ENCODE assay signal across 17 mouse cellular contexts in genomic region chr2:75424363-75424762, GRCm38 (mm10).
DNase-seq lines count a peak whose midpoint lies in the region; ATAC-seq lines count a peak whose summit lies in the region.
"Had no signal": no experiment of that assay in that cellular context is flagged by ENCODE, and none has a peak within 500 bp of the region (broad histone marks: within the 10 kb centered on the region; RNA-seq: fewer than 3 reads in every experiment).

No protein-coding gene starts in this region.

- DNase-seq in kidney, postnatal 14 days, result no peak
- DNase-seq in embryonic facial prominence, embryonic 10.5 days (ENCODE audit: low spot score), result no peak
- DNase-seq in forebrain, embryonic 14.5 days (ENCODE audit: low spot score), result peak; percentile 46
- peak; percentile 78 for DNase-seq in midbrain, embryonic 14.5 days
- no peak for DNase-seq in right cerebral cortex, adult 2 months (ENCODE audit: low spot score in 2 of 2)
- no peak for DNase-seq in urinary bladder, adult 2 months (ENCODE audit: low spot score)
- DNase-seq: adrenal gland, adult 8-10 months; cerebellum, postnatal 14 days; gastrocnemius, postnatal 36 days; heart, postnatal 36 days; kidney, postnatal 4 days; right cerebral cortex, postnatal 14 days had no signal

- H3K27me3 ChIP-seq in kidney, embryonic 14.5 days (ENCODE audit: control insufficient read depth, insufficient read depth, low read length), result no peaks in the 10 kb centered on the region
- no peaks in the 10 kb centered on the region for H3K27me3 ChIP-seq in embryonic facial prominence, embryonic 10.5 days (replicated peaks; ENCODE audit: low read depth, poor library complexity, severe bottlenecking)
- H3K27me3 ChIP-seq in forebrain, embryonic 14.5 days (replicated peaks; ENCODE audit: control insufficient read depth, insufficient read depth, low read length), result no peaks in the 10 kb centered on the region
- no peaks in the 10 kb centered on the region for H3K27me3 ChIP-seq in midbrain, embryonic 14.5 days (ENCODE audit: control insufficient read depth, insufficient read depth, low read length)
- H3K27me3 ChIP-seq: stomach, embryonic 15.5 days had no signal

- H3K9me3 ChIP-seq in kidney, embryonic 14.5 days (ENCODE audit: control insufficient read depth, low read length), result no peaks in the 10 kb centered on the region
- no peaks in the 10 kb centered on the region for H3K9me3 ChIP-seq in embryonic facial prominence, embryonic 10.5 days
- H3K9me3 ChIP-seq in forebrain, embryonic 14.5 days (replicated peaks; ENCODE audit: control insufficient read depth, low read length), result no peaks in the 10 kb centered on the region
- no peaks in the 10 kb centered on the region for H3K9me3 ChIP-seq in midbrain, embryonic 14.5 days (ENCODE audit: control insufficient read depth, low read length)
- H3K9me3 ChIP-seq: stomach, embryonic 15.5 days had no signal

- no peak overlapping the region for H3K27ac ChIP-seq in kidney, embryonic 14.5 days (ENCODE audit: low read depth, low read length)
- H3K27ac ChIP-seq in embryonic facial prominence, embryonic 10.5 days (replicated peaks), result 0 out of 2 replicates have a peak overlapping the region, but pooled peaks have one; percentile 30
- no peak overlapping the region; the same call in 1 of the 2 replicates for H3K27ac ChIP-seq in forebrain, embryonic 14.5 days (ENCODE audit: low read depth, low read length)
- H3K27ac ChIP-seq in midbrain, embryonic 14.5 days (replicated peaks; ENCODE audit: low read depth, low read length), result peak overlapping the region; percentile 86
- H3K27ac ChIP-seq: stomach, embryonic 15.5 days had no signal

- ATAC-seq in kidney, embryonic 14.5 days (ENCODE audit: low FRiP score, low TSS enrichment), result no peak
- no peak for ATAC-seq in forebrain, embryonic 14.5 days
- ATAC-seq in midbrain, embryonic 14.5 days (ENCODE audit: low FRiP score, low TSS enrichment), result no peak
- ATAC-seq in granulocyte monocyte progenitor cell, adult 5-6 weeks (replicated peaks; ENCODE audit: poor library complexity, severe bottlenecking), result no peak

- 26% methylated on average over 7 of the region's 7 CpGs for WGBS in kidney, embryonic 14.5 days
- 50% methylated on average over 7 of the region's 7 CpGs for WGBS in embryonic facial prominence, embryonic 10.5 days
- WGBS in forebrain, embryonic 14.5 days, result 9% methylated on average over 7 of the region's 7 CpGs
- 14% methylated on average over 7 of the region's 7 CpGs for WGBS in midbrain, embryonic 14.5 days

- H3K9ac ChIP-seq in kidney, embryonic 14.5 days (ENCODE audit: low read depth, low read length), result no peak overlapping the region
- no peak overlapping the region for H3K9ac ChIP-seq in forebrain, embryonic 14.5 days (ENCODE audit: low read length)
- H3K9ac ChIP-seq in midbrain, embryonic 14.5 days (replicated peaks; ENCODE audit: low read length), result no peak overlapping the region
- H3K9ac ChIP-seq: stomach, embryonic 15.5 days had no signal

- no peaks in the 10 kb centered on the region for H3K36me3 ChIP-seq in kidney, embryonic 14.5 days (ENCODE audit: control insufficient read depth, insufficient read depth, low read length)
- no peaks in the 10 kb centered on the region for H3K36me3 ChIP-seq in embryonic facial prominence, embryonic 10.5 days (replicated peaks)
- no peaks in the 10 kb centered on the region for H3K36me3 ChIP-seq in forebrain, embryonic 14.5 days (ENCODE audit: control insufficient read depth, insufficient read depth, low read length)
- no peaks in the 10 kb centered on the region for H3K36me3 ChIP-seq in midbrain, embryonic 14.5 days (ENCODE audit: control insufficient read depth, insufficient read depth, low read length)
- H3K36me3 ChIP-seq: stomach, embryonic 15.5 days had no signal

- peak overlapping the region; percentile 9; the same call in 1 of the 2 replicates for H3K4me2 ChIP-seq in kidney, embryonic 14.5 days (replicated peaks; ENCODE audit: low read depth, low read length)
- H3K4me2 ChIP-seq in forebrain, embryonic 14.5 days (ENCODE audit: low read length), result peak overlapping the region; percentile 30
- H3K4me2 ChIP-seq in midbrain, embryonic 14.5 days (ENCODE audit: low read length), result peak overlapping the region; percentile 27
- H3K4me2 ChIP-seq: liver, embryonic 11.5 days; stomach, embryonic 15.5 days had no signal

- H3K4me1 ChIP-seq in kidney, embryonic 14.5 days (ENCODE audit: control insufficient read depth, insufficient read depth, low read length), result peaks cover 10% of the 10 kb centered on the region; the same call in 1 of the 2 replicates
- H3K4me1 ChIP-seq in embryonic facial prominence, embryonic 10.5 days, result peaks cover 35% of the 10 kb centered on the region
- peaks cover 25% of the 10 kb centered on the region for H3K4me1 ChIP-seq in forebrain, embryonic 14.5 days (ENCODE audit: control insufficient read depth, insufficient read depth, low read length)
- peaks cover 34% of the 10 kb centered on the region for H3K4me1 ChIP-seq in midbrain, embryonic 14.5 days (ENCODE audit: control insufficient read depth, insufficient read depth, low read length)
- H3K4me1 ChIP-seq: stomach, embryonic 15.5 days had no signal

- no peak overlapping the region for H3K4me3 ChIP-seq in kidney, embryonic 14.5 days (ENCODE audit: low read length)
- no peak overlapping the region for H3K4me3 ChIP-seq in embryonic facial prominence, embryonic 10.5 days
- H3K4me3 ChIP-seq in forebrain, embryonic 14.5 days (ENCODE audit: low read depth, low read length), result no peak overlapping the region
- no peak overlapping the region for H3K4me3 ChIP-seq in midbrain, embryonic 14.5 days (replicated peaks; ENCODE audit: low read depth, low read length)
- H3K4me3 ChIP-seq: erythroblast, embryonic 14.5 days; stomach, embryonic 15.5 days had no signal

Comparison
In these comparisons a context has a peak if more than half of its experiments do, and no peak if none do; other contexts are left out.
1. H3K27ac ChIP-seq: peak in embryonic facial prominence, embryonic 10.5 days (single experiment) and midbrain, embryonic 14.5 days (single experiment); none in kidney, embryonic 14.5 days (single experiment) and forebrain, embryonic 14.5 days (single experiment).
2. DNase-seq: peak in forebrain, embryonic 14.5 days (single experiment) and midbrain, embryonic 14.5 days (single experiment); none in kidney, postnatal 14 days (single experiment), embryonic facial prominence, embryonic 10.5 days (single experiment), right cerebral cortex, adult 2 months (0 of 2) and urinary bladder, adult 2 months (single experiment).
3. Peak in every context shown above with its lines, with median percentiles within 50 percentile points of each other: H3K4me2 ChIP-seq.